Mouse (Mus musculus): ENCODE measurements around the gene Gipc3.

DNA sequence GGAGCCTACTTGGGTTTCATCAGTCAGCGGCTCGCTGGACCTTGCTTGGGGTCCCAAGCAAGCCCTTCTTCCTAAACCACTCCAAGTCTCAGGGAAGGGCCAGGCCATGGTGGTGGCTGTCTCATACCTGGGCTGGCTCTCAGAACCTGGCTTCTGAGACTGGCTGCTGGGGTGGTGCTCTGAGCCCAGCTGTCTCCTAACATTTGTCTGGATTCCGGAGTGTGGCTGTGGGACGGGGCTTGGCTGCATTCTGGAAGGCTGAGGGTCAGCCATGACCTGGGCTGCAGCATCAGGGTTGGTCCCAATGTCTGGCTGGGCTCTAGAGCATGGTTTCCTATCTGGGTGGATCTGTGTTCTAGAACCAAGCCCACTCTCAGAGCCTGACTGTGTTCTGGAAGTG, 6.5 kb downstream of the Gipc3 start:
- TF ChIP-seq CTCF (IDR thresholded peaks at IDR 0.05; ENCODE audit: insufficient read depth, low read depth, low read length): no peak
- TF ChIP-seq POLR2A (IDR thresholded peaks at IDR 0.05; ENCODE audit: insufficient read depth, low read depth, low read length): no peak

Measured in olfactory bulb, adult 2 months (tissue).